Mouse (Mus musculus) liver, embryonic 16.5 days (tissue): ENCODE results near the gene Szrd1. TPM values are rescaled to one million over a fixed set of nuclear protein-coding genes. Genes with fewer than 3 reads are reported as not detected.
A peak's percentile ranks its signal among the peaks of the same experiment; 100 is the strongest.
"Not testable (repeated sequence)": the region's sequence is repeated elsewhere in the genome, so short reads cannot be mapped to it uniquely, and the experiment has no call there.

Experiments
- ATAC-seq: fragments of 200-750 bp; cut with Nextera tagmentation; 2 replicates; pipeline ENCODE4 v1.8.0; 2017; ENCODE audit warnings: low read depth, mild to moderate bottlenecking, moderate number of reproducible peaks, moderate library complexity
- H3K27ac ChIP-seq: fragments of 300-500 bp; sonication (generic); 2 replicates; pipeline ENCODE4 v1.5.1; 2014; ENCODE audit warnings: mild to moderate bottlenecking, low read length
- H3K27me3 ChIP-seq: fragments of 300-500 bp; sonication (generic); 2 replicates; pipeline ENCODE4 v1.6.1; 2014; ENCODE audit warnings: low read depth, low read length, mixed read lengths; ENCODE audit not compliant: control insufficient read depth, insufficient read depth
- H3K36me3 ChIP-seq: fragments of 300-500 bp; sonication (generic); 2 replicates; pipeline ENCODE4 v1.6.1; 2014; ENCODE audit warnings: mild to moderate bottlenecking; ENCODE audit not compliant: control insufficient read depth, insufficient read depth
- H3K4me1 ChIP-seq: fragments of 300-500 bp; sonication (generic); 2 replicates; pipeline ENCODE4 v1.6.1; 2014; ENCODE audit warnings: low read depth, low read length, mixed read lengths; ENCODE audit not compliant: control insufficient read depth
- H3K4me2 ChIP-seq: fragments of 300-500 bp; sonication (generic); 2 replicates; pipeline ENCODE4 v1.6.1; 2014; ENCODE audit warnings: low read depth, low read length, mixed read lengths
- H3K4me3 ChIP-seq: fragments of 300-500 bp; sonication (generic); 2 replicates; pipeline ENCODE4 v1.5.1; 2014; ENCODE audit warnings: low read depth, mild to moderate bottlenecking, low read length
- H3K9ac ChIP-seq: fragments of 300-500 bp; sonication (generic); 2 replicates; pipeline ENCODE4 v1.6.1; 2014; ENCODE audit warnings: low read depth, low read length
- H3K9me3 ChIP-seq: fragments of 300-500 bp; sonication (generic); replicated peaks from 2 replicates; pipeline ENCODE4 v1.6.1; 2016; ENCODE audit warnings: low read length; ENCODE audit not compliant: control insufficient read depth
- whole genome bisulfite sequencing: fragments of 180-500 bp; shearing (Covaris S2); extraction: QIAGEN DNeasy Blood & Tissue Kit; methylation state at CpG from one replicate; pipeline ENCODE4 v1.1.7; 2014; ENCODE audit not compliant: insufficient replicate concordance; 5-methylcytosine and 5-hydroxymethylcytosine counted together
- polyA plus RNA-seq: library from polyadenylated mRNA; unstranded; fragments of >200 nt; fragmentation: Nextera tagmentation; extraction: Ambion mirVana; gene quantifications from 2 replicates; pipeline ENCODE4 v1.2.1, GENCODE M21; 2015

The Szrd1 gene
- polyA plus RNA-seq, 1 experiment from 2014 or later: 18.1 TPM

- Histone ChIP-seq H3K36me3 (no peaks in the 10 kb centered on the region), H3K9ac (peak overlapping the region; percentile 46), H3K27ac (peak overlapping the region; percentile 82), H3K4me3 (peak overlapping the region; percentile 13; the same call in 1 of the 2 replicates), H3K27me3 (no peaks in the 10 kb centered on the region), H3K4me1 (peaks cover 80% of the 10 kb centered on the region), H3K9me3 (no peaks in the 10 kb centered on the region), H3K4me2 (peak overlapping the region; percentile 38)
- 62% methylated on average over 2 of the region's 2 CpGs for WGBS
- no peak for ATAC-seq
Measured at GRCm38 (mm10) chr4:141158609-141159008, 19.0 kb upstream of the Szrd1 start.

DNA sequence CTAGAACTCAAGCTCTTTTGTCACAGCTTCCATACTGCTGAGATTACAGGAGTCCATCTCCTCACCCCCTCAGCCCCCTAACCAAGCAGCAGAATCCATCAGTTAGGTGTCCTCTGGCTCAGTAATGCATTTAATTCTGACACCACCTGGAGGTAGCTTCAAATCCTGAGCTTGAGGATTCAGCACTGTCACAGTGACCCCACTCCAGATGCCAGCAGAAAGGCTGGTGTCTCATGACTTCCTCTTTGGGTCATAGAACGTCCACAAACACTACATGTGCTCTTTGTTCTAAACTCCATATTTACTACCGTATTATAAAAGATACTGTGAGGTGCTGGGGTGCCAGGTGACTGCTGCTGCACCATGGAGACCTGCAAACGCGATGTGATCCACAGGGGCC lies 17.9 kb upstream of the Szrd1 start:
- Histone ChIP-seq H3K4me1 (peaks cover 71% of the 10 kb centered on the region), H3K9me3 (no peaks in the 10 kb centered on the region), H3K27me3 (no peaks in the 10 kb centered on the region), H3K4me3 (no peak overlapping the region), H3K9ac (no peak overlapping the region), H3K4me2 (no peak overlapping the region), H3K27ac (peak overlapping the region; percentile 14; the same call in 1 of the 2 replicates), H3K36me3 (no peaks in the 10 kb centered on the region)
- WGBS: 60% methylated on average over 4 of the region's 4 CpGs
- no peak for ATAC-seq

- Histone ChIP-seq H3K27ac (peak overlapping the region; percentile 91), H3K4me2 (peak overlapping the region; percentile 86), H3K4me1 (peaks cover 33% of the 10 kb centered on the region), H3K9me3 (no peaks in the 10 kb centered on the region), H3K9ac (peak overlapping the region; percentile 100), H3K4me3 (peak overlapping the region; percentile 100), H3K27me3 (no peaks in the 10 kb centered on the region), H3K36me3 (no peaks in the 10 kb centered on the region)
- 25% methylated on average over 7 of the region's 7 CpGs for WGBS
- no peak for ATAC-seq
Measured at GRCm38 (mm10) chr4:141149116-141149515, 9.5 kb upstream of the Szrd1 start.

DNA sequence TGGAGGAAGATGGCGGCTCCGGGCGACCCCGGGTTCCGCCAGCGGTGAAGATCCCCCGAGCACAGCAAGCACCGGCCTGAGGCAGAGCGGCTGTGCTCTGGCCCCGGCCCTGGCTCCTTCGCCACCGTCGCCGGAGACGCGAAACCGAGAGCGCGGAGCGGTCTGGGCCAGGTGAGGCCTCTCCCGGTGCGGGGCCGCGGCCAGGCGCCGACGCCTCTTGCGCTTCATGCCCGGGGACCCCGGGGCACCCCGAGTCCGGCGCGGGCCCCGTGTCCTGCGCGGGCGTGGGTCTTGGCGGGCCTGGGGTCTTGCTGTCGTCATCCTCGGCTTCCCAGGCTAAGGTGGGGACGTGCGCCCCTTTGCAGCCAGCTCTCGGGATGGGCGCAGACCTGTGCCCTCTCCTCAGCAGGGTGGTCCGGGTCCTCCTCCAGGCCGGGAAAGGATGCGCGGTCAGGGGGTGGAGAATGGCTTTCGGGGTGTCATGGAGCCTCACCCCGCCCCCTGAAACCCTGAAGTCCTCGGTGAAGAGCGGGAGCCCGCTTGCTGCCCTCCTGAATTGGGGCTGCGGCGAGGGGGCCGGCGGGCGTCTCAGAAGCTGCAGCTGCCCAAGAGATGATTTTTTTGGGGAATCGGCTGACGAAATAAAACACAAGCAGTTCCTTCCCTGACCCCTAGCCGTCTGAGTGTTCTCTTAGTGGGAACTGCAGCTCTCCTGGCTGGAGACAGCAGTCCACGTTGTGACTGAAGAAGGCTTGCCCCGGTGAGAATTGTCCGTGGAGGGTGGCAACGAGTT lies 8.6 kb upstream of the Szrd1 start:
- H3K4me3 ChIP-seq: peak overlapping the region; percentile 100
- H3K36me3 ChIP-seq: no peaks in the 10 kb centered on the region
- H3K4me2 ChIP-seq: peak overlapping the region; percentile 86
- peak overlapping the region; percentile 100 for H3K9ac ChIP-seq
- H3K27ac ChIP-seq: peak overlapping the region; percentile 91
- under 1% methylated on average over 66 of the region's 66 CpGs for WGBS
- ATAC-seq: peak; percentile 69
- no peaks in the 10 kb centered on the region for H3K27me3 ChIP-seq
- H3K9me3 ChIP-seq: no peaks in the 10 kb centered on the region
- H3K4me1 ChIP-seq: peaks cover 31% of the 10 kb centered on the region

DNA sequence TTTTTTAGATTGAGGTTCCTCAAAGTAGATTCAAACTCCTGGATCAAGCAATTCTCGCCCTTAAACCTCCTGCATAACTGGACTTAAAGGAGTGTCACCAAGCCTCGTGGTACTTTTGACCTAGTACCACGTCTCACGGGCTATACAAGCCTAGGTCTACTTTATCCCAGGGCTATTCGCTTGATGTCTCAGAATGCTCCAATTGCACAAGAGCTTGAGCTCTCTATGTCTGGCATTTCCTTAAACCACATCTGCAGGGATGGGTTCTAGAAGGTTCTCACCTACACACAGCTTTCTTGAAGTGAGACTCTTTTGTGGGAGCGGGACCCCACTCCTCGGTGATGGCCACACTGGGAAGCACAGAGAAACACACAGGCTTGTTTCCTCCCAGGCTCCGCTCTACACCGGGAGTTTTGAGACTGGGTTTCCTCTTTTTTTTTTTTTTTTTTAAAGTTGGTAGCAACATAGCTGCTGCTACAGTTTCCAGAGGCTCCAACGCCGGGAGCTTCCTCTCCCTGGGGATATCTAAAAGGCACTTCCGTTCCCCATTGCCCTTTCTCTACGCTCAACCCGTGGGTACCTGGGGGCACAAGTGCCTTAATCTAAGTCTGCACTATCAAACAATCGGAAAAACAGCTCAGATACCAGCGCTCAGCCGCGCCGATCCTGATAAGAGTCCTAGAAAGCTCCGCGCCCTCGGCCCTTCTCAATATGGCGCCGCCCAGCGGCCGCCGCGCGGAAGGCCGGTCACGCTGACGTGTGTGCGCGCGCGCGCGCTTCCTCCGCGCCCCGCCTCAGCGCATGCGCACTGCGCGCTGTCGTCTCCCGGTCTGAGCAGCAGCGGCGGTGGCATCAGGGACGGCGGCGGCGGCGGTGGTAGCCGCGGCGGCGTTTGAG lies 7.8 kb upstream of the Szrd1 start, which contains the start of gene Fbxo42:
TSS of gene Fbxo42 (plus strand) at position 802 of the 897 bp plus-strand sequence.
- peak within 1 kb of the TSS; percentile 91 for H3K27ac ChIP-seq
- H3K9me3 ChIP-seq: no peaks in the 10 kb centered on the region
- H3K9ac ChIP-seq: peak within 1 kb of the TSS; percentile 100
- peak; percentile 93 for ATAC-seq
- no peaks in the 10 kb centered on the region for H3K27me3 ChIP-seq
- H3K4me1 ChIP-seq: peaks cover 31% of the 10 kb centered on the region
- WGBS: 5% methylated on average over 56 of the region's 58 CpGs
- peak within 1 kb of the TSS; percentile 89 for H3K4me2 ChIP-seq
- H3K36me3 ChIP-seq: no peaks in the 10 kb centered on the region
- peak within 1 kb of the TSS; percentile 100 for H3K4me3 ChIP-seq

GRCm38 (mm10) chr4:141146491-141147033 lies 7.0 kb upstream of the Szrd1 start:
- no peak for ATAC-seq
- H3K4me1 ChIP-seq: peaks cover 29% of the 10 kb centered on the region
- H3K4me2 ChIP-seq: peak overlapping the region; percentile 89; the same call in 1 of the 2 replicates
- H3K9ac ChIP-seq: no peak overlapping the region
- 78% methylated on average over 6 of the region's 6 CpGs for WGBS
- H3K27me3 ChIP-seq: no peaks in the 10 kb centered on the region
- no peak overlapping the region for H3K4me3 ChIP-seq
- H3K9me3 ChIP-seq: no peaks in the 10 kb centered on the region
- peak overlapping the region; percentile 91; the same call in 1 of the 2 replicates for H3K27ac ChIP-seq
- H3K36me3 ChIP-seq: no peaks in the 10 kb centered on the region

DNA sequence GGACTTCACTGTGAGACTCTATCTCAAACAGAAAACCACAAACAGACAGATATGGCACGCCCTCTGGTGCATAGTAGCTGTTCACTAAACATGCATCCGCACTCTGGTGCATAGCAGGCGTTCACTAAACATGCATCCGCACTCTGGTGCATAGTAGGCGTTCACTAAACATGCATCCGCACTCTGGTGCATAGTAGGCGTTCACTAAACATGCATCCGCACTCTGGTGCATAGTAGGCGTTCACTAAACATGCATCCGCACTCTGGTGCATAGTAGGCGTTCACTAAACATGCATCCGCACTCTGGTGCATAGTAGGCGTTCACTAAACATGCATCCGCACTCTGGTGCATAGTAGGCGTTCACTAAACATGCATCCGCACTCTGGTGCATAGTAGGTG lies 5.5 kb upstream of the Szrd1 start:
- not testable (repeated sequence) for H3K27me3 ChIP-seq, H3K4me3 ChIP-seq
- 62% methylated on average over 10 of the region's 16 CpGs for WGBS

DNA sequence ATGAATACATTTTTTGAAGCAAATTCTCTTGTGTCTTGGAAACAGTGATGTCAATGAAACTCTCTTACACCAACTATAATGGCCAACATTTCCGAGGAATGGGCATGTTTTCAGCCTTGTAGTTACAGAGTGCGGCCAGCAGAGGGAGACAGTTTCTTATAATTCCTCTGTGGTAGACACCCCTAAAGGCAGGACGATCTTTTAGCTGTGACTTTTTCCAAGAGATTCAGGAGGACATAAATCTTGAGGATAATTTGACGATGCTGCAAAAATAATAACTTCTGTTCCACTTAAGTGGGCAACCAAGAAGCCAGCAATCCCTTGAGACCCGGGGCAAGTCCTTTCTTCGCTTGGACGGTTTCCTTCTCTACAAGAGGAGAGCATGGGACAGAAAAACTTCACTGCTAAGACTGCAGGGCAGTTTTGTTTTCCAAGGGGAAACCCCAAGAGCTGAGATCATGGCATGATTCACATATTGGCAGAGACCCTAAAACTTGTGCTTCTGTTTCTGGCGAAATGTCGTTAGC lies 2.8 kb upstream of the Szrd1 start:
- no peak for ATAC-seq
- H3K9ac ChIP-seq: no peak overlapping the region
- H3K4me2 ChIP-seq: peak overlapping the region; percentile 30
- H3K4me1 ChIP-seq: peaks cover 26% of the 10 kb centered on the region
- WGBS: 30% methylated on average over 9 of the region's 9 CpGs
- H3K27me3 ChIP-seq: no peaks in the 10 kb centered on the region
- no peak overlapping the region for H3K4me3 ChIP-seq
- no peak overlapping the region for H3K27ac ChIP-seq
- no peaks in the 10 kb centered on the region for H3K36me3 ChIP-seq
- H3K9me3 ChIP-seq: no peaks in the 10 kb centered on the region

More for the DNA sequence above, 5.5 kb upstream of the Szrd1 start:
- not testable (repeated sequence) for H3K36me3 ChIP-seq, H3K27ac ChIP-seq, ATAC-seq, H3K4me2 ChIP-seq, H3K9ac ChIP-seq, H3K9me3 ChIP-seq
- H3K4me1 ChIP-seq: peaks cover 26% of the 10 kb centered on the region
